Mouse (Mus musculus) ES-Bruce4 (cell line): ENCODE data around the gene Larp1.

Experiments used
- CTCF ChIP-seq: IDR thresholded peaks from one replicate; pipeline ENCODE4 v1.8.1; 2011; ENCODE audit warnings: low read depth, low read length
- EP300 ChIP-seq: IDR thresholded peaks from 2 replicates; pipeline ENCODE4 v1.6.1; 2011; ENCODE audit warnings: low read depth, low read length; ENCODE audit not compliant: insufficient read depth

GRCm38 (mm10) chr11:57973001-57973912 lies 35.6 kb upstream of the Larp1 start:
- 0 out of 2 replicates have a peak, but pooled peaks have one; percentile 21 for TF ChIP-seq EP300
- TF ChIP-seq CTCF = no peak
